Mouse (Mus musculus): Measurements from ENCODE around the gene Tph1. TPM values are rescaled to one million over a fixed set of nuclear protein-coding genes. Genes with fewer than 3 reads are reported as not detected.
A peak's percentile ranks its signal among the peaks of the same experiment; 100 is the strongest.
"Not testable (repeated sequence)": the region's sequence is repeated elsewhere in the genome, so short reads cannot be mapped to it uniquely, and the experiment has no call there.

Gene Tph1
- polyA plus RNA-seq, 1 experiment: not detected

- Histone ChIP-seq H3K4me3 (ENCODE audit: insufficient read depth, low read depth, low read length) (no peak overlapping the region), H3K4me1 (ENCODE audit: control insufficient read depth, insufficient read depth, low read length) (peaks cover 3% of the 10 kb centered on the region), H3K27ac (ENCODE audit: insufficient read depth, low read depth, low read length) (no peak overlapping the region)
- 44% methylated on average over 9 of the region's 9 CpGs for WGBS
- TF ChIP-seq POLR2A (IDR thresholded peaks at IDR 0.05; ENCODE audit: insufficient read depth, low read depth, low read length): no peak
- peak; percentile 42; the same call in 1 of the 2 replicates for TF ChIP-seq CTCF (IDR thresholded peaks at IDR 0.05; ENCODE audit: insufficient read depth, low read depth, low read length)
Observed at GRCm38 (mm10) chr7:46665236-46665635, 7.1 kb downstream of the Tph1 start.

GRCm38 (mm10) chr7:46661591-46662090 is 10.7 kb downstream of the Tph1 start:
- no peaks in the 10 kb centered on the region for H3K4me1 ChIP-seq (ENCODE audit: control insufficient read depth, insufficient read depth, low read length)
- no peak overlapping the region for H3K27ac ChIP-seq (ENCODE audit: insufficient read depth, low read depth, low read length)
- no peak overlapping the region for H3K4me3 ChIP-seq (ENCODE audit: insufficient read depth, low read depth, low read length)
- TF ChIP-seq POLR2A (IDR thresholded peaks at IDR 0.05; ENCODE audit: insufficient read depth, low read depth, low read length) (no peak), CTCF (IDR thresholded peaks at IDR 0.05; ENCODE audit: insufficient read depth, low read depth, low read length) (no peak)
- 38% methylated on average over 18 of the region's 18 CpGs for WGBS

GRCm38 (mm10) chr7:46652279-46652678 is 20.1 kb downstream of the Tph1 start:
- H3K4me1 ChIP-seq (ENCODE audit: control insufficient read depth, insufficient read depth, low read length): no peaks in the 10 kb centered on the region
- H3K4me3 ChIP-seq (ENCODE audit: insufficient read depth, low read depth, low read length): no peak overlapping the region
- no peak overlapping the region for H3K27ac ChIP-seq (ENCODE audit: insufficient read depth, low read depth, low read length)
- no peak for TF ChIP-seq POLR2A (IDR thresholded peaks at IDR 0.05; ENCODE audit: insufficient read depth, low read depth, low read length)
- TF ChIP-seq CTCF (IDR thresholded peaks at IDR 0.05; ENCODE audit: insufficient read depth, low read depth, low read length): no peak
- WGBS: 71% methylated on average over 2 of the region's 2 CpGs

GRCm38 (mm10) chr7:46650231-46650630 is 22.1 kb downstream of the Tph1 start:
- H3K4me3 ChIP-seq (ENCODE audit: insufficient read depth, low read depth, low read length); H3K4me1 ChIP-seq (ENCODE audit: control insufficient read depth, insufficient read depth, low read length); H3K27ac ChIP-seq (ENCODE audit: insufficient read depth, low read depth, low read length): not testable (repeated sequence)
- 62% methylated on average over 5 of the region's 5 CpGs for WGBS

- TF ChIP-seq CTCF (IDR thresholded peaks at IDR 0.05; ENCODE audit: insufficient read depth, low read depth, low read length) (no peak), POLR2A (IDR thresholded peaks at IDR 0.05; ENCODE audit: insufficient read depth, low read depth, low read length) (no peak)
- H3K4me3 ChIP-seq (ENCODE audit: insufficient read depth, low read depth, low read length): no peak overlapping the region
- H3K27ac ChIP-seq (ENCODE audit: insufficient read depth, low read depth, low read length): no peak overlapping the region
- 54% methylated on average over 4 of the region's 4 CpGs for WGBS
- H3K4me1 ChIP-seq (ENCODE audit: control insufficient read depth, insufficient read depth, low read length): no peaks in the 10 kb centered on the region
Observed at GRCm38 (mm10) chr7:46648431-46649140, 23.8 kb downstream of the Tph1 start.

- Histone ChIP-seq H3K27ac (ENCODE audit: insufficient read depth, low read depth, low read length) (no peak overlapping the region), H3K4me3 (ENCODE audit: insufficient read depth, low read depth, low read length) (no peak overlapping the region), H3K4me1 (ENCODE audit: control insufficient read depth, insufficient read depth, low read length) (peaks cover 3% of the 10 kb centered on the region; the same call in 1 of the 2 replicates)
- TF ChIP-seq CTCF (IDR thresholded peaks at IDR 0.05; ENCODE audit: insufficient read depth, low read depth, low read length) (no peak), POLR2A (IDR thresholded peaks at IDR 0.05; ENCODE audit: insufficient read depth, low read depth, low read length) (no peak)
- 94% methylated on average over 1 of the region's 1 CpGs for WGBS
Observed at GRCm38 (mm10) chr7:46643172-46643571, 29.2 kb downstream of the Tph1 start.

- H3K27ac ChIP-seq (ENCODE audit: insufficient read depth, low read depth, low read length): peak overlapping the region; percentile 37
- H3K4me3 ChIP-seq (ENCODE audit: insufficient read depth, low read depth, low read length): peak overlapping the region; percentile 68
- TF ChIP-seq CTCF (IDR thresholded peaks at IDR 0.05; ENCODE audit: insufficient read depth, low read depth, low read length) (no peak), POLR2A (IDR thresholded peaks at IDR 0.05; ENCODE audit: insufficient read depth, low read depth, low read length) (no peak)
- 3% methylated on average over 17 of the region's 17 CpGs for WGBS
- H3K4me1 ChIP-seq (ENCODE audit: control insufficient read depth, insufficient read depth, low read length): peaks cover 5% of the 10 kb centered on the region; the same call in 1 of the 2 replicates
Observed at GRCm38 (mm10) chr7:46640062-46640461, 32.3 kb downstream of the Tph1 start.

- TF ChIP-seq POLR2A (IDR thresholded peaks at IDR 0.05; ENCODE audit: insufficient read depth, low read depth, low read length) (peak; percentile 49), CTCF (IDR thresholded peaks at IDR 0.05; ENCODE audit: insufficient read depth, low read depth, low read length) (no peak)
- H3K27ac ChIP-seq (ENCODE audit: insufficient read depth, low read depth, low read length): peak within 1 kb of the TSS; percentile 69
- under 1% methylated on average over 30 of the region's 30 CpGs for WGBS
- H3K4me1 ChIP-seq (ENCODE audit: control insufficient read depth, insufficient read depth, low read length): peaks cover 5% of the 10 kb centered on the region; the same call in 1 of the 2 replicates
- peak within 1 kb of the TSS; percentile 68 for H3K4me3 ChIP-seq (ENCODE audit: insufficient read depth, low read depth, low read length)
Observed at GRCm38 (mm10) chr7:46639692-46640031, 32.7 kb downstream of the Tph1 start, which contains the start of gene Sergef. TSS of gene Sergef (minus strand) at chr7:46639807.

GRCm38 (mm10) chr7:46638889-46639691 is 33.2 kb downstream of the Tph1 start:
- peak overlapping the region; percentile 68 for H3K4me3 ChIP-seq (ENCODE audit: insufficient read depth, low read depth, low read length)
- TF ChIP-seq POLR2A (IDR thresholded peaks at IDR 0.05; ENCODE audit: insufficient read depth, low read depth, low read length): no peak; the same call in 1 of the 2 replicates
- 5% methylated on average over 32 of the region's 32 CpGs for WGBS

More at GRCm38 (mm10) chr7:46638889-46639691, 33.2 kb downstream of the Tph1 start:
- peaks cover 5% of the 10 kb centered on the region; the same call in 1 of the 2 replicates for H3K4me1 ChIP-seq (ENCODE audit: control insufficient read depth, insufficient read depth, low read length)
- peak overlapping the region; percentile 69 for H3K27ac ChIP-seq (ENCODE audit: insufficient read depth, low read depth, low read length)

Data from olfactory bulb, adult 2 months (tissue).